Mouse (Mus musculus): ENCODE data around the gene Rab43. TPM values are rescaled to one million over a fixed set of nuclear protein-coding genes. Genes with fewer than 3 reads are reported as not detected.

Gene Rab43
- total and polyA plus RNA-seq, 3 experiments: 11.1 to 12.2 (median 11.6) TPM

DNA sequence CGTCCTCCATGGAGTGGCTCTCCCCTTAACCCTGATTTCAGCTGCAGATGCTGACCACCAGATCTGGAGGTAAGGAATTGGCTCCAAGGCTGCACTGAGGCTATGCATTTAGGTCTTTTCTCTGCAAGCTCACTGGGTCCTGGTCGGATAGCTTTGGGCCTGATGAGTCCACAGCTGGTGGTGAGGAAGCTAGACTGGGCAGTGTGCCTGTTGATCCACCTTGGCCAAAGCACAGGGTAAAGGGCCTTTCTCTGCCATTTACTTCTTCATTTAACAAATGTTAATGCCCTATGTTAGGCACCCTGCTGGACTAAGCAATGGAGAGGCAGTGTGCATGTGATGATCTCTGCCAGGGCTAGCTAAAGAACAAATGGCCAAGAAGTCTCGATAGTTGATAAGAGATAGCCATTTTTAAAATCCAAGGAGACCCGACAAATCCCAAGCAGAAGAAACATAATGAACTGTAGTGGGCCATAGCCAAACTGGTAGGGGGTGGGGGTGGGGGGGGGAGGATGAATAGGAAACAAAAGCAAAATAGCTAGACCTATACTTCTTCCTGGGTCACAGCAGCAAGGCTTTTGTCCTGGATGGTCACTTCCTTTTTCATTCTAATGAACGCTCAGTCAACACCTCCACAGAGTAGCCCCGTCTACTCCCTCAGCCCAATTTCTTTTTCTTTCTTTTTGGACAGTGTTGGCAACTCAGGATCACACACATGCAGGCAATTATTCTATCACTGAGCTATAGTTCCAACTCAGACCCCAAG, 16.4 kb downstream of the Rab43 start:
- TF ChIP-seq CTCF (IDR thresholded peaks at IDR 0.05) (no peak), EP300 (IDR thresholded peaks at IDR 0.05; ENCODE audit: insufficient read depth, low read depth, low read length) (no peak)

DNA sequence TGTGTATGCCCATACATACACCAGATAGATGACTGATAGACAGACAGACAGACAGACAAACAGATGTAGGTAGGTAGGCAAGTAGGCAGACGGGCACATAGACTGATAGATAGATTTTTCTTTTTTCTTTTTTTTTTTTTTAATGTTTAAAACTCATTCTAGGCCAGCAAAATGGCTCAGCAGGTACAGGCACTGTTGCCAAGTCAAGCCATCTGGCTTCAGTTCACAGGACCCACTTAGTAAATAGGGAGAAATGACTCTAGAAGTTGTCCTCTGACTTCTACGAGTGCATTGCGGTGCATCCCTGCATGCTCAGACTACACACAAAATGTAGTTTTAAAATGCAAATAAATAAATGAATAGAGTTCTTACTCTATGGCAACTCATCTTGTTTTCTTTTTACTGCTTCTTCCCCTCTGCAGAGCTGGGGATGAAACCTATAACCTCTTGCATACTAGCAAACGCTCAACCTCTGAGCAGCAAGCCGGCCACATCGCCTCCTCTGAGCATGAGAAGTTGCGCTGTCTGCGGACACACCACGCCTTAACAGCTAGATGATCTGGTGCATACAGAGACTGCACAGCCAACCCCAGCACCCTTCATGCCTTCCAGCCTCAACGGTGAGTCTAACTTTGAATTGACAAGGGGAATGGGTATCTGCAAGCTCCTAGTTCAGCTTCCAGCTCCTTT, 18.0 kb downstream of the Rab43 start:
- no peaks in the 10 kb centered on the region; the same call in none of the 2 replicates for H3K4me1 ChIP-seq (ENCODE audit: control insufficient read depth, insufficient read depth, low read length)
- H3K79me2 ChIP-seq (replicated peaks; ENCODE audit: control insufficient read depth, insufficient read depth, low read length): no peaks in the 10 kb centered on the region
- H3K36me3 ChIP-seq (ENCODE audit: control insufficient read depth, insufficient read depth, low read length): no peaks in the 10 kb centered on the region
- intact Hi-C loops (cut with DNase I): no loop called here
- no peak overlapping the region for H3K9ac ChIP-seq (ENCODE audit: low read depth, low read length)
- no peak overlapping the region for H3K27ac ChIP-seq
- no peaks in the 10 kb centered on the region for H3K27me3 ChIP-seq (ENCODE audit: control insufficient read depth, insufficient read depth, low read length)
- WGBS: 88% methylated on average over 10 of the region's 10 CpGs
- H3K4me3 ChIP-seq: no peak overlapping the region
- DNase-seq: no peak
- no peak for TF ChIP-seq POLR2A (IDR thresholded peaks at IDR 0.05; ENCODE audit: insufficient read depth, low read depth, low read length)
- no peak for TF ChIP-seq EP300 (IDR thresholded peaks at IDR 0.05; ENCODE audit: insufficient read depth, low read depth, low read length)
- no peak for TF ChIP-seq CTCF (IDR thresholded peaks at IDR 0.05)

More for the DNA sequence above, 16.4 kb downstream of the Rab43 start:
- Histone ChIP-seq H3K4me3 (no peak overlapping the region), H3K36me3 (ENCODE audit: control insufficient read depth, insufficient read depth, low read length) (no peaks in the 10 kb centered on the region), H3K4me1 (ENCODE audit: control insufficient read depth, insufficient read depth, low read length) (no peaks in the 10 kb centered on the region; the same call in none of the 2 replicates), H3K27ac (no peak overlapping the region), H3K79me2 (replicated peaks; ENCODE audit: control insufficient read depth, insufficient read depth, low read length) (no peaks in the 10 kb centered on the region), H3K27me3 (ENCODE audit: control insufficient read depth, insufficient read depth, low read length) (no peaks in the 10 kb centered on the region), H3K9ac (ENCODE audit: low read depth, low read length) (no peak overlapping the region)
- 56% methylated on average over 6 of the region's 6 CpGs for WGBS
- intact Hi-C loops (cut with DNase I): no loop called here
- no peak for DNase-seq

DNA sequence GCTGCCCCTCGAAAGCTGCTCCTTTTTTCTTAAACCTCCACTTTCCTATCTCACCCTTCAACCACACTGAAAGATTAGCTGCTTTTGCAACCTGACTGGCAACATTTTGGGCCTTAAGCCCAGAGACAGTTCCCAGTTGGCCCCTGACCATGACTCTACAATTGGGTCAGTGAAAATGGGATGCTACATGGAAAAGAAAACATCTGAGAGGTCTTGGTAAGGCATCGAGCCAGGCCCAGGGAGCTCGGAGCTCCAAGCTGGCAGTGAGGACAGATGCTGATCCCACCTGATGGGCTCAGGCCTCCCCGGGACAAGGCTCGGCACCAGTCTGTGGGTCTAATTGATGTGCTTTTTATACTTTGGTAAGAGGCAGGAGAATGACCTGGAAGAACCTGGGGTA, 20.1 kb downstream of the Rab43 start:
- H3K9ac ChIP-seq (ENCODE audit: low read depth, low read length): no peak overlapping the region
- intact Hi-C loops (cut with DNase I): no loop called here
- no peaks in the 10 kb centered on the region for H3K79me2 ChIP-seq (replicated peaks; ENCODE audit: control insufficient read depth, insufficient read depth, low read length)
- no peak for DNase-seq
- 96% methylated on average over 5 of the region's 5 CpGs for WGBS
- H3K27ac ChIP-seq: no peak overlapping the region
- no peaks in the 10 kb centered on the region for H3K27me3 ChIP-seq (ENCODE audit: control insufficient read depth, insufficient read depth, low read length)
- TF ChIP-seq POLR2A (IDR thresholded peaks at IDR 0.05; ENCODE audit: insufficient read depth, low read depth, low read length) (no peak), CTCF (IDR thresholded peaks at IDR 0.05) (no peak), EP300 (IDR thresholded peaks at IDR 0.05; ENCODE audit: insufficient read depth, low read depth, low read length) (no peak)
- H3K4me1 ChIP-seq (ENCODE audit: control insufficient read depth, insufficient read depth, low read length): peaks cover 4% of the 10 kb centered on the region
- no peaks in the 10 kb centered on the region for H3K36me3 ChIP-seq (ENCODE audit: control insufficient read depth, insufficient read depth, low read length)
- H3K4me3 ChIP-seq: no peak overlapping the region

DNA sequence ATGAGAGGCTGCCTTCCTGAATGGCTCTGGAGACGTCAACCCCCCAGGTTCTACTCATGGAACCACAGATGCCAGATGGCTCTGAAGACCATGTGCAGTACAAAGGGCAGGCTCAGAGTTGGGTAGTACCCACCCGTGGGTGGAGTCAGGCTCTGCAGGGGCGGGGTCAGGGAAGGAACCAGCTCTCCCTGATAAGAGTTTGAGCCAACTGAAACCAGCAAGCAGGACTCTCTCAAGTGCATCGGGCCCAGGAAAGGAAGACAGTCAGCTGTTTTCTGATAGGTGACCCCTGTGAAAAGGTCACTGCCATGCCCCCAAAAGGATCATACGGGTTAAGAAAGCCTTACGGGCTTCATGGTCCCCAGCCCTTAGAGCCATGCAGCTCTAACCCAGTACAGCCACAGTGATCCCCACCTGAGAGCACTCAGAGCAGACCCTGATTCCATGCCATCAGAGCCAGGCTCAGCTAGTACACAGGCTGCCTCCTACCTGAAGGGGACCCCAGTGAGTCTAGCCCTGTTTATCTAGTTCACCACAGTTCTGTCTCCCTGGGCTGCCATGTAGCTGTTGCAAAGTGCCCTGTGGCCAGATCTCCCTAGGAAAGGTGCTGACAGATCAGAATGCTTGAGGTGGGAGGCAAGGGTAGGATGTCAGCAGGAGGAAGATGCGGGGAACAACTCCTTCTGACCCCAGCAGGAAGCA, 21.0 kb downstream of the Rab43 start:
- Histone ChIP-seq H3K27ac (no peak overlapping the region), H3K79me2 (replicated peaks; ENCODE audit: control insufficient read depth, insufficient read depth, low read length) (no peaks in the 10 kb centered on the region), H3K4me3 (no peak overlapping the region), H3K27me3 (ENCODE audit: control insufficient read depth, insufficient read depth, low read length) (no peaks in the 10 kb centered on the region), H3K36me3 (ENCODE audit: control insufficient read depth, insufficient read depth, low read length) (no peaks in the 10 kb centered on the region), H3K9ac (ENCODE audit: low read depth, low read length) (no peak overlapping the region), H3K4me1 (ENCODE audit: control insufficient read depth, insufficient read depth, low read length) (peaks cover 4% of the 10 kb centered on the region)
- intact Hi-C loops (cut with DNase I): no loop called here
- WGBS: 56% methylated on average over 7 of the region's 7 CpGs
- TF ChIP-seq POLR2A (IDR thresholded peaks at IDR 0.05; ENCODE audit: insufficient read depth, low read depth, low read length) (no peak), CTCF (IDR thresholded peaks at IDR 0.05) (no peak), EP300 (IDR thresholded peaks at IDR 0.05; ENCODE audit: insufficient read depth, low read depth, low read length) (no peak)
- no peak for DNase-seq

DNA sequence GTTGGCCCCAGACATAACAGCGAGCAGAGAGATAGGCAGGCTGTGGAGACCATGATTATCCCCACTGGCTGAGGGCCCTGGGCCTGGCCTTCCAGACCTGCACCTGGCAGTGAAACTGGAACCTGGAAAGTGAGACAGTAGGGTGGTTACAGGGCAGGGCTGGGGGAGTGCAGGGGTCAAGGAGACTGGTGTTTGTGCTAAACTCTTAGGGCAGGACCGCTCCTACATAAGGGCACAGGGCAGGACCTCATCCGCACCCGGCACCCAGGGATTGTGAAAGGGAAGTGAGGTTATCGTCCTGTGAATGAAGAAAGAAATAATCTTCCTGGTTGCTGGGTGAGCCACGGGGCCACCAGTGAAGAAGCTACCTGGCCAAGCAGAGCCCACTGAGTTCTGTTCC, 22.2 kb downstream of the Rab43 start:
- intact Hi-C loops (cut with DNase I): no loop called here
- H3K4me3 ChIP-seq: no peak overlapping the region
- no peak for DNase-seq
- 83% methylated on average over 6 of the region's 6 CpGs for WGBS
- no peaks in the 10 kb centered on the region for H3K27me3 ChIP-seq (ENCODE audit: control insufficient read depth, insufficient read depth, low read length)
- H3K9ac ChIP-seq (ENCODE audit: low read depth, low read length): no peak overlapping the region
- H3K36me3 ChIP-seq (ENCODE audit: control insufficient read depth, insufficient read depth, low read length): no peaks in the 10 kb centered on the region
- no peaks in the 10 kb centered on the region for H3K79me2 ChIP-seq (replicated peaks; ENCODE audit: control insufficient read depth, insufficient read depth, low read length)
- no peak overlapping the region for H3K27ac ChIP-seq
- H3K4me1 ChIP-seq (ENCODE audit: control insufficient read depth, insufficient read depth, low read length): peaks cover 4% of the 10 kb centered on the region
- TF ChIP-seq POLR2A (IDR thresholded peaks at IDR 0.05; ENCODE audit: insufficient read depth, low read depth, low read length) (no peak), CTCF (IDR thresholded peaks at IDR 0.05) (no peak), EP300 (IDR thresholded peaks at IDR 0.05; ENCODE audit: insufficient read depth, low read depth, low read length) (no peak)

All from heart, adult 2 months (tissue).